Mouse (Mus musculus): ENCODE measurements around the gene Tex38. TPM values are rescaled to one million over a fixed set of nuclear protein-coding genes. Genes with fewer than 3 reads are reported as not detected.

The Tex38 gene
- polyA plus RNA-seq, 1 experiment from 2014 or later = 0.34 TPM

- H3K27ac ChIP-seq (ENCODE audit: low read length) = peak overlapping the region; percentile 75
- H3K4me2 ChIP-seq (ENCODE audit: low read depth, low read length) = peak overlapping the region; percentile 11; the same call in 1 of the 2 replicates
- H3K27me3 ChIP-seq (replicated peaks; ENCODE audit: control insufficient read depth, insufficient read depth, low read length) = no peaks in the 10 kb centered on the region
- H3K36me3 ChIP-seq (ENCODE audit: control insufficient read depth, insufficient read depth, low read length) = no peaks in the 10 kb centered on the region
- H3K4me3 ChIP-seq (ENCODE audit: low read length) = no peak overlapping the region
- peak; percentile 74 for ATAC-seq
- H3K4me1 ChIP-seq (ENCODE audit: control insufficient read depth, insufficient read depth, low read length) = peaks cover 5% of the 10 kb centered on the region; the same call in 1 of the 2 replicates
- no peak overlapping the region for H3K9ac ChIP-seq (ENCODE audit: low read depth, low read length)
- 24% methylated on average over 7 of the region's 7 CpGs for WGBS
- no peaks in the 10 kb centered on the region for H3K9me3 ChIP-seq (ENCODE audit: control insufficient read depth, low read length)
These were observed 49.1 kb downstream of the Tex38 start for GRCm38 (mm10) chr4:115731588-115732222.

Other genes with a start within 250 kb of the Tex38 start
- gene Cyp4a31, start 217.4 kb downstream of the Tex38 start, polyA plus RNA-seq (2015; fragmentation: Nextera tagmentation; extraction: Ambion mirVana) = 0.05 TPM in 1 of 2 replicates, not detected in the other
- not detected in 2 replicates for gene Cyp4a32, start 180.0 kb downstream of the Tex38 start, polyA plus RNA-seq (2015; fragmentation: Nextera tagmentation; extraction: Ambion mirVana)
- 2.1 and 2.4 TPM in 2 replicates for gene Cyp4b1, start 133.3 kb downstream of the Tex38 start, polyA plus RNA-seq (2015; fragmentation: Nextera tagmentation; extraction: Ambion mirVana)
- 32.9 and 33.3 TPM in 2 replicates for gene Efcab14, start 43.3 kb downstream of the Tex38 start, polyA plus RNA-seq (2015; fragmentation: Nextera tagmentation; extraction: Ambion mirVana)
- 47.5 and 52.8 TPM in 2 replicates for gene Atpaf1, start 3.8 kb upstream of the Tex38 start, polyA plus RNA-seq (2015; fragmentation: Nextera tagmentation; extraction: Ambion mirVana)
- 15.7 and 18.2 TPM in 2 replicates for gene Mob3c, start 47.1 kb upstream of the Tex38 start, polyA plus RNA-seq (2015; fragmentation: Nextera tagmentation; extraction: Ambion mirVana)
- gene Mknk1, start 58.2 kb upstream of the Tex38 start, polyA plus RNA-seq (2015; fragmentation: Nextera tagmentation; extraction: Ambion mirVana) = 29.4 and 30.1 TPM in 2 replicates
- gene Kncn, start 103.4 kb upstream of the Tex38 start, polyA plus RNA-seq (2015; fragmentation: Nextera tagmentation; extraction: Ambion mirVana) = not detected in 2 replicates
- gene 6430628N08Rik, start 109.6 kb upstream of the Tex38 start, polyA plus RNA-seq (2015; fragmentation: Nextera tagmentation; extraction: Ambion mirVana) = not detected in 2 replicates
- gene Dmbx1, start 158.9 kb upstream of the Tex38 start, polyA plus RNA-seq (2015; fragmentation: Nextera tagmentation; extraction: Ambion mirVana) = not detected in 2 replicates
- 83.7 and 108 TPM in 2 replicates for gene Faah, start 236.9 kb upstream of the Tex38 start, polyA plus RNA-seq (2015; fragmentation: Nextera tagmentation; extraction: Ambion mirVana)

Data from intestine, embryonic 16.5 days (tissue).